8 mouse cellular contexts compared by ENCODE assay signal in genomic region chr4:155397511-155398221, GRCm38 (mm10). TPM values are rescaled to one million over a fixed set of nuclear protein-coding genes. Genes with fewer than 3 reads are reported as not detected.
DNase-seq lines count a peak whose midpoint lies in the region; TF ChIP-seq lines count a peak whose summit lies in the region.

Gene Gabrd (minus strand): TSS chr4:155398112.

- no peak within 1 kb of the TSS for H3K9ac ChIP-seq in heart, adult 2 months (ENCODE audit: low read depth, low read length)
- no peak within 1 kb of the TSS for H3K9ac ChIP-seq in liver, adult 2 months (ENCODE audit: low read depth, low read length)

- H3K4me1 ChIP-seq in heart, adult 2 months (ENCODE audit: control insufficient read depth, insufficient read depth, low read length): no peaks in the 10 kb centered on the region
- H3K4me1 ChIP-seq in liver, adult 2 months (ENCODE audit: control insufficient read depth, insufficient read depth, low read length): no peaks in the 10 kb centered on the region

- no peak within 1 kb of the TSS for H3K27ac ChIP-seq in heart, adult 2 months
- no peak within 1 kb of the TSS for H3K27ac ChIP-seq in liver, adult 2 months (replicated peaks; ENCODE audit: insufficient read depth, low read depth, low read length)

- no peaks in the 10 kb centered on the region for H3K79me2 ChIP-seq in heart, adult 2 months (replicated peaks; ENCODE audit: control insufficient read depth, insufficient read depth, low read length)
- H3K79me2 ChIP-seq in liver, adult 2 months (ENCODE audit: control insufficient read depth, insufficient read depth, low read length): no peaks in the 10 kb centered on the region

- H3K36me3 ChIP-seq in heart, adult 2 months (ENCODE audit: control insufficient read depth, insufficient read depth, low read length): no peaks in the 10 kb centered on the region
- H3K36me3 ChIP-seq in liver, adult 2 months (ENCODE audit: control insufficient read depth, insufficient read depth, low read length): no peaks in the 10 kb centered on the region

- intact Hi-C loops in heart, adult 2 months (cut with DNase I): no loop called here
- intact Hi-C loops in heart, postnatal 25 days (cut with DNase I): no loop called here
- intact Hi-C loops in gastrocnemius, postnatal 14 days (cut with DNase I; ENCODE audit: low total_unique reads): no loop called here

- DNase-seq in heart, adult 2 months: peak; percentile 24 to 64
- DNase-seq in heart, postnatal 25 days (ENCODE audit: low spot score): no peak
- DNase-seq in cerebellum, postnatal 25 days: peak; percentile 88 to 92
- DNase-seq in gastrocnemius, postnatal 14 days: peak; percentile 58
- DNase-seq in kidney, adult 18-20 months: peak; percentile 78
- DNase-seq in liver, adult 2 months (ENCODE audit: extremely low read depth, low read depth, low spot score): peak; percentile 24
- DNase-seq in neural tube, embryonic 10.5 days (ENCODE audit: extremely low spot score, low spot score): peak; percentile 79
- DNase-seq in thymus, postnatal 36 days: peak; percentile 33 to 42

- 1% methylated on average over 50 of the region's 57 CpGs for WGBS in heart, adult 2 months
- WGBS in liver, adult 2 months: 2% methylated on average over 57 of the region's 57 CpGs

- TF ChIP-seq EP300 in heart, adult 2 months (IDR thresholded peaks at IDR 0.05; ENCODE audit: insufficient read depth, low read depth, low read length): no peak

- H3K4me3 ChIP-seq in heart, adult 2 months: no peak within 1 kb of the TSS
- H3K4me3 ChIP-seq in liver, adult 2 months (ENCODE audit: insufficient read depth, low read depth, low read length): peak within 1 kb of the TSS; percentile 48; the same call in 1 of the 2 replicates

- peaks cover 2% of the 10 kb centered on the region; the same call in 1 of the 2 replicates for H3K27me3 ChIP-seq in heart, adult 2 months (ENCODE audit: control insufficient read depth, insufficient read depth, low read length)
- no peaks in the 10 kb centered on the region for H3K27me3 ChIP-seq in liver, adult 2 months (ENCODE audit: control insufficient read depth, insufficient read depth, low read length)

- TF ChIP-seq POLR2A in heart, adult 2 months (IDR thresholded peaks at IDR 0.05; ENCODE audit: insufficient read depth, low read depth, low read length): no peak
- TF ChIP-seq POLR2A in liver, adult 2 months (IDR thresholded peaks at IDR 0.05; ENCODE audit: extremely low read depth, insufficient read depth, low read length): no peak

- TF ChIP-seq CTCF in heart, adult 2 months (IDR thresholded peaks at IDR 0.05): no peak
- no peak for TF ChIP-seq CTCF in liver, adult 2 months (IDR thresholded peaks at IDR 0.05; ENCODE audit: low read depth, low read length)

RNA-seq across cellular contexts. Expression of gene Gabrd, which starts in this region (rescaled TPM):
- total RNA-seq in heart, adult 2 months (2021): not detected
- 0.06 and 0.32 TPM in 2 replicates for polyA plus RNA-seq in heart, adult 2 months (2012; rRNA removed)
- not detected for total RNA-seq in heart, postnatal 25 days (2021)
- under 1 TPM; 0.53 to 0.62 TPM for total RNA-seq in gastrocnemius, postnatal 14 days (2021)
- total RNA-seq in liver, adult 2 months (2014; rRNA removed): under 0.01 and 0.20 TPM in 2 replicates
- polyA plus RNA-seq in liver, adult 2 months (2012; rRNA removed): 0.04 and 0.11 TPM in 2 replicates

Comparison
In these comparisons a context has a peak if more than half of its experiments do, and no peak if none do; other contexts are left out.
1. Peak in DNase-seq in heart, adult 2 months; RNA of the gene not detected or under 1 TPM.
2. Peak in DNase-seq in gastrocnemius, postnatal 14 days; RNA of the gene not detected or under 1 TPM.
3. Peak in DNase-seq and H3K4me3 ChIP-seq in liver, adult 2 months; RNA of the gene not detected or under 1 TPM.